Mouse (Mus musculus) forebrain, embryonic 12.5 days (tissue): ENCODE measurements at regions not wholly inside any gene's neighbourhood (a gene's known extent, or its start where the extent isn't known, plus 50 kb on each side); places are given as distances from the start of the nearest gene placed in this dataset.

Source experiments
- ATAC-seq: fragments of 200-750 bp; cut with Nextera tagmentation; 2 replicates; pipeline ENCODE4 v1.8.0; 2017; ENCODE audit warnings: moderate TSS enrichment; ENCODE audit not compliant: low FRiP score
- H3K27ac ChIP-seq: fragments of 300-500 bp; sonication (generic); 2 replicates; pipeline ENCODE4 v1.5.1; 2016; ENCODE audit warnings: mild to moderate bottlenecking
- H3K27me3 ChIP-seq: fragments of 300-500 bp; sonication (generic); 2 replicates; pipeline ENCODE4 v1.6.1; 2016; ENCODE audit warnings: mild to moderate bottlenecking
- H3K36me3 ChIP-seq: fragments of 300-500 bp; sonication (generic); replicated peaks from 2 replicates; pipeline ENCODE4 v1.6.1; 2016; ENCODE audit warnings: mild to moderate bottlenecking
- H3K4me1 ChIP-seq: fragments of 300-500 bp; sonication (generic); 2 replicates; pipeline ENCODE4 v1.6.1; 2016
- H3K4me2 ChIP-seq: fragments of 300-500 bp; sonication (generic); 2 replicates; pipeline ENCODE4 v1.6.1; 2016; ENCODE audit warnings: mild to moderate bottlenecking, moderate library complexity
- H3K4me3 ChIP-seq: fragments of 300-500 bp; sonication (generic); replicated peaks from 2 replicates; pipeline ENCODE4 v1.5.1; 2016; ENCODE audit warnings: mild to moderate bottlenecking
- H3K9ac ChIP-seq: fragments of 300-500 bp; sonication (generic); 2 replicates; pipeline ENCODE4 v1.6.1; 2016; ENCODE audit warnings: mild to moderate bottlenecking
- H3K9me3 ChIP-seq: fragments of 300-500 bp; sonication (generic); 2 replicates; pipeline ENCODE4 v1.6.1; 2016
- WGBS: fragments of 180-500 bp; shearing (Covaris S2); methylation state at CpG from one replicate; pipeline ENCODE4 v1.1.7; 2016; 5-methylcytosine and 5-hydroxymethylcytosine counted together

DNA sequence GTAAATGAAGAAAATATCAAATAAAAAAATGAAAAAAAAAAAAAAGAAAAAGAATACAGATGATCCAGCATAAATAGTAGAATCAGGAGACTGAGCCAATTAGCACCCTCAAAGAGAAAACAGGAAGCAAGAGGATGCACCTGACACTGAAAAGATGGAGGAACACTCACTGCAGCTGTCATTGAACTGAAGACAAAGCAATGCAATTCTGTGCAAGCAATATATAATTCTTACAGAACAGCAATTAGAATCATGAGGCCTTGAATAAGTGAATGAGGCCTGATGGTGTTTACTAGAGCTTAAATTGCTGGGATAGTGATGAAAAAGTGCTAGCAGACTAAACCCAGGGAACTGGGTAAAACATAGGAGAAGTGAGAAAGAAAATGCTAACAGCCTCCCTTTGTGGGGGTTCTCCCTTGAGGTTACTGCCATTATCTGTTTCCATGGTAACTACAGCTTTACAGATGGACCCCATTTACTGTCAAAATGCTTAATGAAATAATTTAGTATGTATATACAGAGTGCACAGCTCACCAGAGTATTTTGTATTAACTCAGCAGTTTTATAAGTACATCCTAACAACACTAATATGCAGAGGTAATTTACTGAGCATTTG is 407.6 kb downstream of the Casp12 start:
- no peaks in the 10 kb centered on the region for H3K36me3 ChIP-seq
- no peaks in the 10 kb centered on the region for H3K27me3 ChIP-seq
- H3K4me1 ChIP-seq = peaks cover 3% of the 10 kb centered on the region; the same call in 1 of the 2 replicates
- no peak overlapping the region for H3K4me3 ChIP-seq
- H3K4me2 ChIP-seq = no peak overlapping the region
- H3K9ac ChIP-seq = no peak overlapping the region
- H3K9me3 ChIP-seq = no peaks in the 10 kb centered on the region
- ATAC-seq = peak; percentile 89
- H3K27ac ChIP-seq = peak overlapping the region; percentile 57

DNA sequence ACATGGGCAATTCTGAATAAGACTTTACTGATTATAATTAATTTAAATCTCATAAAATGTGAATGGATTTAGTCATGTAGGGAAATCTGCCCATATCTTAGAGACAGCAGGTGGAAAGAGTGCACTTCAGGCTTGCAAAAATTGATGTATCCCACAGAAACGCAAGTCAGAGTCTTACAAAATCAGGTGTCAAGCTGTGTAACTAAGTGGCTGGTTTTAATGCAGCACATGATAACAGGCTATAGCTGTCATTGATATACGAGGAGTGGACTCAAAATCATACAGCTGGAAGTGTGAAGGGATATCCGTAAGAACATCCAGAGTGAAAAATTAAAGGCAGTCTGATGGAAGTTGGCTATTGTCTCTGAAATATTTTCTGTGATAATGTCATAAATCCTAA is 408.6 kb downstream of the Casp12 start:
- 66% methylated on average over 3 of the region's 3 CpGs for WGBS
- Histone ChIP-seq H3K4me2 (no peak overlapping the region), H3K4me1 (peaks cover 3% of the 10 kb centered on the region; the same call in 1 of the 2 replicates), H3K9ac (no peak overlapping the region), H3K4me3 (no peak overlapping the region), H3K27me3 (no peaks in the 10 kb centered on the region), H3K36me3 (no peaks in the 10 kb centered on the region), H3K27ac (no peak overlapping the region; the same call in 1 of the 2 replicates), H3K9me3 (no peaks in the 10 kb centered on the region)
- peak; percentile 54 for ATAC-seq

DNA sequence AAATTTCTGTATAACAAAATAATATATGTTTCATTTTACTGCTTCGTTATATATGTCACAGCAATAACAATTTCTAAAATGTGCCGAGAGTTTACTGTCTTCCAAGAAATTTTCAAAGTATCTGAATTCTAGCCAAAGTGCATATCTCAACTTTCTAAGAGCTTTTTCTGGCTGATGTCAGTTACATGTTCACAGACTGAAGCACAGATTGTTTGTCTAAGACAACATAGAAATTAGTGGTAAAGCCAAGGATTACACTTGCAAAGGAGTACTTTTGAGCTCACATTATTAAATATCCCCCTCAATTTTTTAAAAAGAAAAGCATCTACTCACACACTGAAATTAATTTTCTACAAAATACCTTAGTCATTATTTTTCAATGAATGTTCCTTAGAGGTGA is 407.2 kb upstream of the Pdgfd start:
- Histone ChIP-seq H3K4me3 (no peak overlapping the region), H3K9me3 (no peaks in the 10 kb centered on the region), H3K4me1 (no peaks in the 10 kb centered on the region), H3K27me3 (no peaks in the 10 kb centered on the region), H3K27ac (no peak overlapping the region), H3K9ac (no peak overlapping the region), H3K4me2 (no peak overlapping the region), H3K36me3 (no peaks in the 10 kb centered on the region)
- no peak for ATAC-seq
- 91% methylated on average over 2 of the region's 2 CpGs for WGBS

DNA sequence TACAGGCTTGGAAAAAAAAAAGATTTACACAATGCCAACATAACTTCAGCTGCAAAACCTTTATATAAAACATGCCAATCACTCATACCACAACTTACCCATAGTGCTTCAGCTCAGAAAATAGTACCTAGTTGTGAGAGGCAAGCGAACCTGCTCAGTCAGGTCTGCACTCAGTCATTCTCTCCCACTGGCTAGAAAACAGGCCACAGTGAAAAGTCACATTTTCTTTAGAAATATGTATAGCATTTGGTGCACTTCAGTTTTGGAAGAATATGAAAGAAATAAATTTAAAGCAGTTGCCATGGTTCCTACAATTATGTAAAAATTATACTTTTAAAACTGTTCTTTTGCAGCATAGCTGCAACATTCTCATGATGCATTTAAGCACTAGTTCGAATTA is 398.5 kb upstream of the Pdgfd start:
- no peaks in the 10 kb centered on the region for H3K4me1 ChIP-seq
- no peaks in the 10 kb centered on the region for H3K36me3 ChIP-seq
- no peak overlapping the region for H3K9ac ChIP-seq
- no peak for ATAC-seq
- H3K27ac ChIP-seq = no peak overlapping the region
- no peaks in the 10 kb centered on the region for H3K27me3 ChIP-seq
- 86% methylated on average over 2 of the region's 2 CpGs for WGBS
- H3K4me3 ChIP-seq = no peak overlapping the region
- H3K4me2 ChIP-seq = no peak overlapping the region
- H3K9me3 ChIP-seq = no peaks in the 10 kb centered on the region

DNA sequence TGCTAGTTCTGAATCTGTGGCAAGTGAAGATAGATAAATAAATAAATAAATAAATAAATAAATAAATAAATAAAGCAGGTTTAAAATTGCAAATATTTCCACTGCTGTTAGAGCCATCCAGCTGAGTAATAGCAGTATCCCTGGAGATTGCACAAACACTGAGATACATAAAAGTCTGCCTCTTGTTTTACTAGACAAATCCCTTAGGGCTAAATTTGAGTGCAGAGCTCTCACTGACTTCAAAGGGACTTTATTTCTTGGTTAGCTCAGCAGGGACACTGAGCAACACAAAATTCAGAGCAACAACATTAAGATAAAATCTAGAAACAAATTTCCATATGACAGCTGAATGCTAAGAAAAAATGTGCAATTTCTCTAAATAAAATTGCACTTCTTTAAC is 397.2 kb upstream of the Pdgfd start:
- H3K36me3 ChIP-seq = no peaks in the 10 kb centered on the region
- no peak overlapping the region for H3K4me3 ChIP-seq
- no peak for ATAC-seq
- no peaks in the 10 kb centered on the region for H3K4me1 ChIP-seq
- no peak overlapping the region for H3K9ac ChIP-seq
- no peak overlapping the region for H3K4me2 ChIP-seq
- no peaks in the 10 kb centered on the region for H3K9me3 ChIP-seq
- no peak overlapping the region for H3K27ac ChIP-seq
- no peaks in the 10 kb centered on the region for H3K27me3 ChIP-seq
